Mouse (Mus musculus) stomach, embryonic 15.5 days (tissue): ENCODE measurements around the gene Gprc5c. TPM values are rescaled to one million over a fixed set of nuclear protein-coding genes. Genes with fewer than 3 reads are reported as not detected.

Experiments used
- ATAC-seq: fragments of 200-750 bp; cut with Nextera tagmentation; 2 replicates; pipeline ENCODE4 v1.8.0; 2017; ENCODE audit warnings: low read depth, moderate number of reproducible peaks, moderate TSS enrichment; ENCODE audit not compliant: insufficient read depth, low FRiP score
- H3K27ac ChIP-seq: fragments of 300-500 bp; sonication (generic); 2 replicates; pipeline ENCODE4 v1.5.1; 2015; ENCODE audit warnings: mild to moderate bottlenecking, inconsistent platforms
- H3K27me3 ChIP-seq: fragments of 300-500 bp; sonication (generic); replicated peaks from 2 replicates; pipeline ENCODE4 v1.6.1; 2015; ENCODE audit warnings: inconsistent platforms
- H3K36me3 ChIP-seq: fragments of 300-500 bp; sonication (generic); 2 replicates; pipeline ENCODE4 v1.6.1; 2015; ENCODE audit warnings: inconsistent platforms
- H3K4me1 ChIP-seq: fragments of 300-500 bp; sonication (generic); 2 replicates; pipeline ENCODE4 v1.6.1; 2015; ENCODE audit warnings: inconsistent platforms
- H3K4me2 ChIP-seq: fragments of 300-500 bp; sonication (generic); 2 replicates; pipeline ENCODE4 v1.6.1; 2015; ENCODE audit warnings: mild to moderate bottlenecking, inconsistent platforms
- H3K4me3 ChIP-seq: fragments of 300-500 bp; sonication (generic); replicated peaks from 2 replicates; pipeline ENCODE4 v1.5.1; 2015; ENCODE audit warnings: inconsistent platforms
- H3K9ac ChIP-seq: fragments of 300-500 bp; sonication (generic); 2 replicates; pipeline ENCODE4 v1.6.1; 2015; ENCODE audit warnings: inconsistent platforms
- H3K9me3 ChIP-seq: fragments of 300-500 bp; sonication (generic); 2 replicates; pipeline ENCODE4 v1.6.1; 2016; ENCODE audit warnings: inconsistent platforms
- WGBS: fragments of 180-500 bp; shearing (Covaris S2); methylation state at CpG from one replicate; pipeline ENCODE4 v1.1.7; 2015; 5-methylcytosine and 5-hydroxymethylcytosine counted together
- polyA plus RNA-seq: library from polyadenylated mRNA; unstranded; fragments of >200 nt; fragmentation: Nextera tagmentation; extraction: Ambion mirVana; gene quantifications from 2 replicates; pipeline ENCODE4 v1.2.1, GENCODE M21; 2015

The Gprc5c gene
- polyA plus RNA-seq, 1 experiment from 2014 or later = 27.4 TPM

- H3K4me1 ChIP-seq = peaks cover 15% of the 10 kb centered on the region
- no peak overlapping the region for H3K9ac ChIP-seq
- 60% methylated on average over 7 of the region's 7 CpGs for WGBS
- H3K36me3 ChIP-seq = no peaks in the 10 kb centered on the region
- H3K27ac ChIP-seq = no peak overlapping the region
- H3K9me3 ChIP-seq = no peaks in the 10 kb centered on the region
- H3K4me2 ChIP-seq = no peak overlapping the region
- H3K4me3 ChIP-seq = no peak overlapping the region
- H3K27me3 ChIP-seq = no peaks in the 10 kb centered on the region
- ATAC-seq = no peak
Observed at GRCm38 (mm10) chr11:114844464-114845220, 6.3 kb upstream of the Gprc5c start.

- ATAC-seq = no peak
- H3K36me3 ChIP-seq = no peaks in the 10 kb centered on the region
- H3K4me1 ChIP-seq = peaks cover 23% of the 10 kb centered on the region
- H3K9me3 ChIP-seq = no peaks in the 10 kb centered on the region
- no peak overlapping the region for H3K27ac ChIP-seq
- WGBS = 75% methylated on average over 4 of the region's 4 CpGs
- H3K9ac ChIP-seq = no peak overlapping the region
- H3K4me2 ChIP-seq = no peak overlapping the region
- no peak overlapping the region for H3K4me3 ChIP-seq
- no peaks in the 10 kb centered on the region for H3K27me3 ChIP-seq
Observed at GRCm38 (mm10) chr11:114846336-114846735, 4.6 kb upstream of the Gprc5c start.

- no peaks in the 10 kb centered on the region for H3K9me3 ChIP-seq
- H3K36me3 ChIP-seq = no peaks in the 10 kb centered on the region
- H3K4me2 ChIP-seq = no peak overlapping the region
- peaks cover 23% of the 10 kb centered on the region for H3K4me1 ChIP-seq
- H3K27me3 ChIP-seq = no peaks in the 10 kb centered on the region
- WGBS = 73% methylated on average over 5 of the region's 5 CpGs
- H3K9ac ChIP-seq = no peak overlapping the region
- H3K4me3 ChIP-seq = no peak overlapping the region
- H3K27ac ChIP-seq = no peak overlapping the region
- no peak for ATAC-seq
Observed at GRCm38 (mm10) chr11:114847008-114847407, 3.9 kb upstream of the Gprc5c start.

- 28% methylated on average over 2 of the region's 2 CpGs for WGBS
- H3K36me3 ChIP-seq = no peaks in the 10 kb centered on the region
- peaks cover 24% of the 10 kb centered on the region for H3K4me1 ChIP-seq
- no peak overlapping the region for H3K4me2 ChIP-seq
- peak overlapping the region; percentile 92 for H3K27ac ChIP-seq
- no peaks in the 10 kb centered on the region for H3K27me3 ChIP-seq
- no peak overlapping the region for H3K4me3 ChIP-seq
- ATAC-seq = no peak
- no peak overlapping the region for H3K9ac ChIP-seq
- no peaks in the 10 kb centered on the region for H3K9me3 ChIP-seq
Observed at GRCm38 (mm10) chr11:114849572-114849971, 1.4 kb upstream of the Gprc5c start.

GRCm38 (mm10) chr11:114850066-114850451, 893 bp upstream of the Gprc5c start:
- Histone ChIP-seq H3K27me3 (no peaks in the 10 kb centered on the region), H3K4me2 (peak overlapping the region; percentile 95), H3K9me3 (no peaks in the 10 kb centered on the region), H3K36me3 (no peaks in the 10 kb centered on the region), H3K27ac (peak overlapping the region; percentile 92), H3K9ac (no peak overlapping the region), H3K4me3 (peak overlapping the region; percentile 68), H3K4me1 (peaks cover 24% of the 10 kb centered on the region)
- no peak; the same call in 1 of the 2 replicates for ATAC-seq
- 31% methylated on average over 5 of the region's 5 CpGs for WGBS

- peak; percentile 9; the same call in 1 of the 2 replicates for ATAC-seq
- Histone ChIP-seq H3K4me2 (peak overlapping the region; percentile 95), H3K27ac (peak overlapping the region; percentile 92), H3K4me1 (peaks cover 24% of the 10 kb centered on the region), H3K4me3 (peak overlapping the region; percentile 68), H3K9me3 (no peaks in the 10 kb centered on the region), H3K9ac (peak overlapping the region; percentile 60), H3K36me3 (no peaks in the 10 kb centered on the region), H3K27me3 (no peaks in the 10 kb centered on the region)
- WGBS = under 1% methylated on average over 27 of the region's 27 CpGs
Observed at GRCm38 (mm10) chr11:114851269-114851607, 286 bp downstream of the Gprc5c start.

- H3K27me3 ChIP-seq = no peaks in the 10 kb centered on the region
- WGBS = under 1% methylated on average over 63 of the region's 65 CpGs
- peaks cover 21% of the 10 kb centered on the region for H3K4me1 ChIP-seq
Observed at GRCm38 (mm10) chr11:114851608-114852310, 807 bp downstream of the Gprc5c start.

GRCm38 (mm10) chr11:114852311-114853173, 1.6 kb downstream of the Gprc5c start:
- peaks cover 21% of the 10 kb centered on the region for H3K4me1 ChIP-seq
- no peak for ATAC-seq

More at GRCm38 (mm10) chr11:114851608-114852310, 807 bp downstream of the Gprc5c start:
- Histone ChIP-seq H3K27ac (peak overlapping the region; percentile 92), H3K9ac (peak overlapping the region; percentile 60), H3K4me2 (peak overlapping the region; percentile 95), H3K36me3 (no peaks in the 10 kb centered on the region), H3K4me3 (peak overlapping the region; percentile 68), H3K9me3 (no peaks in the 10 kb centered on the region)
- ATAC-seq = peak; percentile 79

GRCm38 (mm10) chr11:114853174-114853838, 2.4 kb downstream of the Gprc5c start:
- Histone ChIP-seq H3K27ac (0 out of 2 replicates have a peak overlapping the region, but pooled peaks have one; percentile 92), H3K4me3 (peak overlapping the region; percentile 68), H3K27me3 (no peaks in the 10 kb centered on the region), H3K36me3 (no peaks in the 10 kb centered on the region), H3K9ac (no peak overlapping the region), H3K9me3 (no peaks in the 10 kb centered on the region), H3K4me1 (peaks cover 21% of the 10 kb centered on the region), H3K4me2 (peak overlapping the region; percentile 95)
- no peak for ATAC-seq
- 17% methylated on average over 7 of the region's 7 CpGs for WGBS

More at GRCm38 (mm10) chr11:114852311-114853173, 1.6 kb downstream of the Gprc5c start:
- WGBS = 2% methylated on average over 40 of the region's 40 CpGs
- peak overlapping the region; percentile 95 for H3K4me2 ChIP-seq
- H3K27me3 ChIP-seq = no peaks in the 10 kb centered on the region
- H3K9me3 ChIP-seq = no peaks in the 10 kb centered on the region
- H3K36me3 ChIP-seq = no peaks in the 10 kb centered on the region
- H3K27ac ChIP-seq = peak overlapping the region; percentile 92
- H3K9ac ChIP-seq = peak overlapping the region; percentile 60
- H3K4me3 ChIP-seq = peak overlapping the region; percentile 68

GRCm38 (mm10) chr11:114854581-114854980, 3.6 kb downstream of the Gprc5c start:
- no peaks in the 10 kb centered on the region for H3K36me3 ChIP-seq
- ATAC-seq = no peak
- no peak overlapping the region for H3K9ac ChIP-seq
- no peak overlapping the region for H3K4me2 ChIP-seq
- no peak overlapping the region for H3K27ac ChIP-seq
- no peaks in the 10 kb centered on the region for H3K27me3 ChIP-seq
- no peaks in the 10 kb centered on the region for H3K9me3 ChIP-seq
- peaks cover 16% of the 10 kb centered on the region for H3K4me1 ChIP-seq
- WGBS = 64% methylated on average over 6 of the region's 6 CpGs
- H3K4me3 ChIP-seq = no peak overlapping the region

GRCm38 (mm10) chr11:114856125-114856524, 5.2 kb downstream of the Gprc5c start:
- 73% methylated on average over 5 of the region's 5 CpGs for WGBS
- Histone ChIP-seq H3K4me2 (no peak overlapping the region), H3K27ac (no peak overlapping the region), H3K9ac (no peak overlapping the region), H3K4me3 (no peak overlapping the region), H3K4me1 (peaks cover 8% of the 10 kb centered on the region; the same call in 1 of the 2 replicates), H3K9me3 (no peaks in the 10 kb centered on the region), H3K36me3 (no peaks in the 10 kb centered on the region), H3K27me3 (no peaks in the 10 kb centered on the region)
- no peak for ATAC-seq
